Mouse (Mus musculus) hematopoietic stem cell, adult 5-6 weeks (primary cell): Measurements from ENCODE around the gene Fyttd1. TPM values are rescaled to one million over a fixed set of nuclear protein-coding genes. Genes with fewer than 3 reads are reported as not detected.

ENCODE experiments used
- ATAC-seq, 2 experiments: fragments of 125-278 bp in 1 of 2; replicated peaks in 1 of 2; 2 replicates each; pipeline ENCODE4 v1.8.0; 2016 to 2017; ENCODE audit warnings: inconsistent platforms in 2 of 2, mild to moderate bottlenecking in 2 of 2, moderate number of reproducible peaks in 2 of 2, low read depth in 1 of 2, moderate TSS enrichment in 1 of 2; ENCODE audit not compliant: low FRiP score in 2 of 2, poor library complexity in 2 of 2, severe bottlenecking in 2 of 2, insufficient read depth in 1 of 2, low TSS enrichment in 1 of 2
- total RNA-seq: library from RNA; stranded (forward); fragments of 172-1452, 232-1000 nt; gene quantifications from 2 replicates; pipeline ENCODE4 v1.2.3, GENCODE M21; 2017

Fyttd1 gene
- total RNA-seq: 73.0 and 86.8 TPM in 2 replicates

DNA sequence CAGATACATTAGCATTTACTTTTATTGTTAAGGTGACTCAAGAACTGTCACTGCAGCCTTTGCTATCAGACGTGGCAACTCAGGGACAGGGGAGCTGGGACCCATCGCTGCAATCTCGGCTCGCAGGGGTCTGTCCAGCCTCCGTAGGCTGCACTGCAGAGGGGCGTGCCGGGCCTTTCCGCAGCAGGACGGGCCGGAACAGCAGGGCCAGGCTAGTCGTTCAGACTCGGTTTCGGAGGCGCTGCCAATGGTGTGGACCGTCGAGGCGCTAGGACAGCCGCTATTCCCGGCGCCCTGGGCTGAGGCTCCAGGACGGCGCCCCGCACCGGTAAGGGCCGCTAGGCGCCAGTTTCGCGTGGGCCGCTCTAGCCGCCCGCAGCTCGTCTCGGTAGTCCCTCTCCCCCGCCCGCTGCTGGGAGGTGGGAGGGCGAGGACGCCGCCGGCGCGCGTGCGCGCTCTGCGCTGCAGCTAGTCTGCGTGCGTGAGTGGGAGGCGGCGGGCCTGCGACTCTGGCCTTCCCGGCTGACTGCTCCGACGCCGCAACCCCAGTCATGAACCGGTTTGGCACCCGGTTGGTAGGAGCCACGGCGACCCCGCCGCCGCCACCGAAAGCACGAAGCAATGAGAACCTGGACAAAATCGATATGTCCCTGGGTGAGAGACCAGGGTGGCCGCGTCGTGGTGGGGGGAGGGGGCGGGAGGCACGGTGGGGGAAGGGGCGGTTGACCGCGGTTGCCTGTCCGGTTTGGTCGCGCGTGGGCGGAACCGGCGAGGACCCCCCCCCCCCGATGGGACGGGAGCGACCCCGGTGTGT is at the start of gene Fyttd1, which contains the start of gene Rubcn:
Gene Fyttd1 (plus strand): TSS at position 158 of the 814 bp plus-strand sequence.
Gene Rubcn (minus strand): TSS at position 424 of the 814 bp plus-strand sequence.
- ATAC-seq: peak; percentile 91 to 92

DNA sequence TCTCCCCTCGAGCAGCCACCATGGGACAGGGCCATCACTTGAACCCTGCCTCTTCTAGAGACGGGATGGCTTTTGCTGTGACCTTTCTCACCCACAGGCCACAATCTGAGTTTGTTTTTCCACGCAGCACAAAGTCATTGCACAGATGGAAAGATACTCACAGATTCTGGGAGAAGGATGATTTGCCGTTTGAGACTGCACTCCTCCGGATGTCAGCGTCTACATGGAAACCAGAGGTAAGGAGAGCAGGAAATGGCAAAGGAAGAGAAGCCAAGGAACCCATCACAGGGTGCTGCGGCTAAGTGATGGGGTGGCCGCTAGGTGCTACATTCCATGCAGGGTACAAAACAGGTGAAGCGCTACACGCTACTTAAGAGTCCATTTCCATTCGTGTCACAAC is 48.2 kb upstream of the Fyttd1 start:
- ATAC-seq: no peak

DNA sequence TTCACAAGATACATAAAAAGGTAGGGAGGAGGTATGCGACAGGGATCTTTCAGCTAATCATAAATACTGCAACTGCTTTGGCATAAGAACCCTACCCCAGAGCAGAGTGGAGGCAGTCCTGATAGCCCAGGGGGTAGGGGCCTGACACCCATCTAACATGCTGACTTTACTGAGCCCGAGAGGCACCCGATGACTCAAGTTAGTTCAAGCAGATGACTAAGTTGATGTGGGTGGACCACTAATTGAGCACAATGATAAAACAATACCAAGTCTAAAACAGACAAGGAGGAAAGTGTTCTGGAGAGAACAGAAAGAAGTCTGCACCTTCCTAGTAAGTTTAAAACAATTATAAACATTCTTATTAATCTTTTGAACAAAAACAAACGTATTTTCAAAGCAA is 45.8 kb upstream of the Fyttd1 start:
- ATAC-seq: no peak

DNA sequence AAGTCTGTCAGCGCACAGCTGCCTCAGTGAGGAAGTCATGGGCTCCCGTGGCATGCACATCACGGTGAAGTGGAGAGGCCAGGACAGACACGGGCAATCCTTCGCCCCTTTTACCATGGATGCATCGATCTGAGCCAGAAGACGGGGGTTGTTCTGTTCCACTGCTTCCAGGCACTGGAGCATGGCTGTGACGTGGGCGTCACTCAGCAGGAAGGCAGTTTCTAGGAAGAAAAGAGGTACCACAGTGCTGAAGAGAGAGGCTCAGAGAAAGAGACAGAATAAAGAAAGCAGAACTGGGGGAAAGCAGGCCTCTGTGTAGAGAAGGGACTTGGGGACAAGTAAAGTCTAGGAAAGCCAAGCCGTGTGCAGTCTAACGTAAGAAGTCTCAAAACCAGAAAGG is 30.2 kb upstream of the Fyttd1 start:
- no peak for ATAC-seq

DNA sequence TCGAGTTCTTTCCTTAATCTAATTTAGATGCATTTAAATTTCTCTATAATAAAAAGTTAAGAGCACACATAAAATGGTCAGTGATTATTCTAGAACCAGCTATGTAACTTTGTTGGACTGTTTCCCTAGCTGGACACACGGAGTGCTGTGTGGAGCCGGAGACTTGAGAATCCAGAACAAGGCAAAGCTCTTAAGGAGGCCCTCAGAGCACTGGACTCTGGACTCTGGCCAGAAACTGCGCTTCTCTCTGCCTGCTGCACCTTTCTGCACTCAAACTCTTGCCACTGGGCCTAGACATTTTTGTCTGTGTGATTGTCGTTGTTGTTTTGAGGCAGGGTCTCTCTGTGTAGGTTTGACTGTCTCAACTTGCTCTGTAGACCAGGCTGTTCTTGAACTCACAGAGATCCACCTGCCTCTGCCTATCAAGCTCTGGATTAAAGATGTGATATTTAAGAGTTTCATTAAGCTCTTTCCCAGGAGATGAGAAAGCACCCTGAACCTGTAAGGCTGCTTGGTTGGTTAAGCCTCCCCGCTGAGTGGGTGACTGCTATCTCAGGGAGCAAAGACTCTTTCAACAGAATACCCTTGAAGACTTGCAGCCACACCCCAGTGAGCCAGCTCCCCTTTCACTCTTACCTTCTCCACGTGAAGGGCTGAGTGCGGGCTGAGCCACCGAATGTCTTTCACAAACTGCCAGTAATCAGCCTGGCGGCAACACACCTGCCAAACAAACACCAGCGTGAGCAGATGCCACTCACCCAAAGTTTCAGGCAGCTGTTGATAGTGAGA is 28.1 kb upstream of the Fyttd1 start:
- ATAC-seq: no peak

DNA sequence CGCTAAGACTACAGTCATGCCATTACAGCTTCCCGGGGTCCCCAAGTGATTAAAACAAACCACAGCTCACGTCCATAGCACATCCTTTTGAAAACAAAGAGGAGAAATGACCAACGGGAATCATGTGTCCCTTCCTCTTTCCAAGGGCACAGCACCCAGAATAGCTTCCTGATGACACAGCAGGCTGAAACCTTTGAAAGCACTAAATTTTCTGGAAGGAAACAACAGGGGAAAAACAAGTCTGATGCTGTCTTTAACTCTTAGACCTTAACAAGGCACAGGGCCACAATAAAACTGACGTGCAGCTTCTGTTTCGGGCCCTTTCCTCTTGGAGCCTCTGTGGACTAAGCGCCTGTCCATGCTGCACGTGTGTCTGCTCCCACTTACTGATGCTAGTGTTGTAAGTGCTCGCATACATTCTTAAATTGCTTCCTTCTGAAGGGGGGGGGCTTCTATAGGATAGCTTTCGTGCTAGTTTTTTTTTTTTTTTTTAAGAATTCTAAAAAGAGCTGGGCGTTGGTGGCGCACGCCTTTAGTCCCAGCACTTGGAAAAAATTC is 23.7 kb upstream of the Fyttd1 start:
- ATAC-seq: no peak

DNA sequence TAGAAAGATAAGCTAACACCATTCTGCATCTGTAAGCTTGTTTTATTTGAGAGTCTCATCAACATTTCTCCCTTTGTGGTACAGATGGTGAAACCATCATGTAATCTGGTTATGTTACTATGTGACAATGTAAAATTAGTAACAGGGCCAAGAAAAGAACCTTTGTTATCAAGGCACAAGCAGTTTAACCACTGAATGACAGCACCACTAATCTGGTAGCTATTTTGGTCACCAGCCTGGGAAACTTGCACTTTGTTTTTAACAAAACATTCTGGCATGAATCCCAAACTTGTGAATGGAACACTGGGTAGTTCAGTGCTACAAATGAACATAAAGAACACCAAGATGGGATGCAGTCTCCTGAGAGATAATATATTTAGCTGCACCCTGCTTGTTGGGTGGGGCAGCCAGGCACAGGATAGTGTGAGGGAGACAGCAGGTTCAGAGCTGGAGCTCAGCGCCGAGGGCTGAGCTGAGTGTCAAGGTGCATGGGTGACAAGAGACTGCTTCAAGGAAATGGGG is 23.2 kb upstream of the Fyttd1 start:
- 0 out of 4 replicates have a peak, but pooled peaks of 1 of the 2 experiments have one; percentile 36 for ATAC-seq

DNA sequence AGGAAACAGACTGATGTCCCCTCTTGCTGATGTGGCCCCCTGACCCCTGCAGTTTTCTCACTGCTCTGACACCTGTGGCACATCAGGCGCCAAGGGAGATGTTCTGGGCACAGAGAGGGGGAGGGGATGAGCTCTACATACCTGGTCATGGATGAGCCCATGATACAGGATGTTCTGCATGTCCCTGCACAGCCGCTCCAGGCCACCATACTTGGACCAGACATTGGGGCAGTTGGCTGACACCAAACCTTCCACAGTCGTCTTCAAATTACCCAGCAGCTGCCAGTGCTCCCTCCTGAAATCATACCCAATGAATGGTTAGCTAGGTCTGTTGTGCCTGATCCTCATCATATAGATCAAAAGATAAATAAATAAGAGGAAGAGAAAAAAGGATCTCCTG is 20.5 kb upstream of the Fyttd1 start:
- ATAC-seq: no peak

DNA sequence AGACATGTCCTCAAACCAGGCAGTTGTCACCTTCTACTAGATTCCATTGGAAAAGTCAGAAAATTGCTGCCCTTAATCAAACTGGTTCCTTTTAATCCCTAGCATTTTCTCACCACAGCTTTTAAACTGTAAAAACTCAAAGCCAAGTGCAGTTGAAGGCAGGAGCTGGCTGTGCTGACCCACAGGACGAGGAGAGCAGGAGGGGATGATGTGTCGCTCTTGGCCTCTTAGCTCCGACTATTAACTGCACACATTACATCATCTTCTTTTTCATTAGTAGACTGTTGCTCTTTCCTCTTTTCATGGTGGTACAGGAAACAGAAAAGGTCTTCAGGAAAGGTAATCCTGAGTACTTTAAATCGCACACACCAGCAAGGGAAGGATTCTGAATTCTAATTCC is 18.9 kb upstream of the Fyttd1 start:
- no peak for ATAC-seq

DNA sequence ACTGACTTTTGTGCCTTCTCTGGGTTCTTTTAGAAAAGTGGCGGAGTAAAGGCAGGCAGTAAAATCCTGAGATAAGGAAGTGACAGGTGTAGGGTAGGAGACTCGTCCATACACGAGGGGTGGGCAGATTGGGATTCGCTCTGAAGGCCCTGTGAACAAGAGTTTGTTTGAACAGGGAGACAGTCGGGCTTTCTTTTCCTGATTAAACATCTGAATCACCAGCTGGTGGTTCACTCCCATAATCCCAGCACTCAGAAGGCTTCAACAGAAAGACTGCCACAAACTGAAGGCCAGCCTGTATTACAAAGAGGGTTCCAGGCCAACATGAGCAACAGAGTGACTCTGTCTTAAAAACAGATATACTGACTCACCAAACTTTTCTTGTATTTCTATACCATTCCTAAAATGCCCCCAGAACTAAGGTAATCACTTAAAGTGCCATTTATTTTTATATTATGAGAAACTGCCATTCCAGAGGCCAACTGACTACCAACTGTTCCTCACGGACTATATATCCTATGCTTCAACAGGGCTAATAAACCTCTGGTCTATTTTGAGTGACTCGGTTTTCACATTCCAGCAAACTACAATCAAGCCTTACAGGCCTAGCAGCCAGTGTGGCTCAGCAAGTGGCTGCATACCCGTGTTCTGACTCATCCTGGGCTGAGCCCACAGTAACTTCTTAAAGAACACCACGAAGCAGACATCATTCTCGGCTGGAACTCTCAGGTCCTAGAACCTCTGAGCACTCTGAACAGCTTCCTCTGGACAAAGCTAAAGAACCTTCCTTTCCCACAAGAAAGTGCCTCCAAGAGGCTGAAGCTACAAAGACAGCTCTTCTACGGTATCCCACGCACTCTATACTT is 18.3 kb upstream of the Fyttd1 start:
- ATAC-seq: no peak

DNA sequence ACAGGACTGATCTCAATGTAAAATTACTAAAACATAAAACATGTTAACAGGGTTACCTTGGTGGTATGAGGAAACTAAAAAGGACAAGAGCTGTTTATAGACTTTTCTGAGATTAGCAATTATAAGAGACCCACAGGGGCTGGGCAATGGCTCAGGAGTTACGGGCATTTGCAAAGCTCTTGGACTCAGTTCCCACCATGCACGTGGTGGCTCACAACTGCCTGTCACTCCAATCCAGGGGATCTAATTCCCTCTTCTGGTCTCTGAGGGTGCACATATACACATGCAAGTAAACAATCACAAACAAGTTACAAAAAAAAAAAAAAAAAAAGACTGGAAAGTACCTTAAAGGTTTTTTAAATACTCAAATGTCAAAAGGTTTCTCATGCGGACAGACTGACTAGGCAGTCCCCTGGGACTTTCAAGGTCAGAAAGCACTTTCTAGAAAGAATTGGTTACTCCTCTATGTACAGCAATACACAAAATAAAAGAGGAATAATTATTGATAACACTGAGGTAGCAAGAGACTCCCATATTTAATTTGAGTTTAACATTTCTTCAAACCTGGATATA is 15.4 kb upstream of the Fyttd1 start:
- ATAC-seq: no peak

DNA sequence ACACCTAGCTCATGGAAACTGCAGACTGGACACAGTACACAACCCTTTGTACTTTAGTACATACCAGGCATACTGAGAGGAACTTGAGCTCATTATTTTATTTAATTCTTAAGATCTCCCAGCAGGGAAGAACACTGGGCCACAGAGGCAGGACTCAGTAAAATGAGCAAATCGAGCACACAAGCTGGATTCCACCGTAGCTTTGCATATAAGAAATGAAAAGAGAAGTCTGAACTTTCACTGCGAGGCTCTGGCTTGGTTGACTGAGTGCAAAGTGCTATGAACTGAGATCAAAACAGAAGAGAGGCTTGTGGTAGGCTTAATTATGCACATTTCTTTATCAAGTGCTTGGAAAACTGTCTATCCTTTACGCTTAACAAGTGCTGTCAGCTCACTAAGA is 11.9 kb upstream of the Fyttd1 start:
- ATAC-seq: no peak

DNA sequence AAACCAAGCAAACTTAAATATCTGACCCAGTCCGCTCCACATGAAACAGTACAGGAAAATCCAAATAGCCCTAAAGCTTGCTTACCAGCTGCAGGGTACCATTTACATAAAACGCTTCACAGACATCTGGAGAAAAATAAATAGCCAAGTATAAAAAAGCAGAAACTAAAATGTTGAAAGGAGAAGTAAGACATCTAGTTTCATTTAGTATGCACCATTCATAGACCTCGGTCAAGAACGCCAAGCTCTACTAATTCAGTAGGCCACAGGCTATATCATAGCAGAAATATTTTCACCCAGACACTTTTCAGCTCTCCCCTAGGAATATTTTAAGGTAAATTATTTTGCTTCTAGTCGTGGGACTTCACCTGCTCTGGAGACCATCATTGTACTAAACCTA is 10.6 kb upstream of the Fyttd1 start:
- no peak for ATAC-seq

DNA sequence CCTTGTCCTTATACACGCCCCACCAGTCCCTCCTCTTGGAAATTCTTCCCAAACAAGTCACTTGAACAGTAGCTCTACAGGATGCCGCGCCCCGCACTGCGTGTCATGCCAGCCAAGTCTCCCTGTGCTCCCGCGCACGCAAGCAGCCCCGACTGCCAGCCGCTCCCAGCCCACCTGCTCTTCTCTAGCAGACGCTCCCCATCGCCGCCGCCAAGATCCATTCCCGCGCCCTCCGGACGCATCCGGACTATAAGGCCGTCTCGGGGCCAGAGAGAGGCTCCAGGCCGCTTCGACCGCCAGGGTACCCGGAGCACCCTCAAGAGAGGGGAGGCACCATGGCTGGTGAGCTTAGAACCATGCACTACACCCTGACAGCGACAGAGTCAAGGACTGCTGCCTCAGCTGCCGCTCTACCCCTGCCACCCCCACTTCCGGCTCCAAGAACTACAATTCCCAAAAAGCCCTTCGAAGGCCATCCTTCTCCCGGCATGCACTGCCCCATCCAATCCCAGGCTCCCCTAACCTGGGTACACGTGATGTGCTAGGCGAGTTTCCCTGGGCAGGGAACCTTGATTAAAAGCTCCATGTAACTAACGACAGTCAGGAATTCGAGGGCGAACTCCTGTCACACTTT is 9.3 kb upstream of the Fyttd1 start:
- ATAC-seq: peak; percentile 96 to 99

DNA sequence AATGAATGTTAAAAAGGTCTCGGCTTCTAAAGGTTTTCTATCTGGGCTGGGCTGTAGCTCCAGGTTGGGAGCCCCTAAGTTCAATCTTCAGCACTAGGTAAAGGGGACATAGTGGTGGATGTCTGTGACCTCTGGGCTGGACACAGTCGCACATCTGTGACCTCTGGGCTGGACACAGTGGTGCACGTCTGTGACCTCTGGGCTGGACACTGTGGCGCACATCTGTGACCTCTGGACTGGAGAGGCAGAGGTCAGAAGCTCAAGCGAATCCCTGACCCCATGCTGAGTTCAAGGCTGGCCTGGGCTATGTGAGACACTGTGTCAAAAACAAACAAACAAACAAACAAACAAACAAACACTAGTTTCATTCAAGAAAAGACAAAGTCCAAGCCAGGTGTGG is 7.1 kb upstream of the Fyttd1 start:
- ATAC-seq: no peak

DNA sequence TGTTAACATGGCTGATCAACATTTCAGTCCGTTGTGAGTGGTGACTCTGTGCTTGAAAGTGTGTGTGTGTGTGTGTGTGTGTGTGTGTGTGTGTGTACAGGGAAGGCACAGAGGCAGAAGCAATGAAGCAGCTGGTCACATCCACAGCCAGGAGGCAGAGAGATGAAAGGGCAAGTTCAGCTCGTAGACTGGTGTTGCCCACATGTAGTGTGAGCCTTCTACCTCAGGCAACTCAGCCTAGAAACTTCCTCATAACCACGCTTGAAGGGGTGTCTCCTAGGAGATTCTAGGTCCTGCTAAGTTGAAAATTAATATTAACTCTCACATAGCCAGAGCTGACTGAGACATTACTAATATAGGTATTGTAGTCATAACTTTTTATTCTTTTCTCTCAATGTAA is 3.9 kb upstream of the Fyttd1 start:
- no peak for ATAC-seq
